Mouse (Mus musculus) kidney, embryonic 14.5 days (tissue): Measurements from ENCODE around the gene Ndufa4. TPM values are rescaled to one million over a fixed set of nuclear protein-coding genes. Genes with fewer than 3 reads are reported as not detected.
"Not testable (repeated sequence)": the region's sequence is repeated elsewhere in the genome, so short reads cannot be mapped to it uniquely, and the experiment has no call there.

Experiments used
- ATAC-seq: fragments of 200-750 bp; cut with Nextera tagmentation; 2 replicates; pipeline ENCODE4 v1.8.0; 2017; ENCODE audit warnings: moderate number of reproducible peaks, mild to moderate bottlenecking, moderate TSS enrichment, moderate library complexity; ENCODE audit not compliant: low FRiP score, low TSS enrichment
- H3K27ac ChIP-seq: fragments of 300-500 bp; sonication (generic); 2 replicates; pipeline ENCODE4 v1.5.1; 2014; ENCODE audit warnings: low read depth, mild to moderate bottlenecking, low read length, moderate library complexity, mixed read lengths
- H3K27me3 ChIP-seq: fragments of 300-500 bp; sonication (generic); 2 replicates; pipeline ENCODE4 v1.6.1; 2014; ENCODE audit warnings: mild to moderate bottlenecking, low read length; ENCODE audit not compliant: control insufficient read depth, insufficient read depth
- H3K36me3 ChIP-seq: fragments of 300-500 bp; sonication (generic); 2 replicates; pipeline ENCODE4 v1.6.1; 2014; ENCODE audit warnings: low read length, mixed read lengths; ENCODE audit not compliant: control insufficient read depth, insufficient read depth
- H3K4me1 ChIP-seq: fragments of 300-500 bp; sonication (generic); 2 replicates; pipeline ENCODE4 v1.6.1; 2014; ENCODE audit warnings: low read length, mixed read lengths; ENCODE audit not compliant: control insufficient read depth, insufficient read depth
- H3K4me2 ChIP-seq: fragments of 300-500 bp; sonication (generic); replicated peaks from 2 replicates; pipeline ENCODE4 v1.6.1; 2014; ENCODE audit warnings: low read depth, mild to moderate bottlenecking, low read length
- H3K4me3 ChIP-seq: fragments of 300-500 bp; sonication (generic); 2 replicates; pipeline ENCODE4 v1.5.1; 2014; ENCODE audit warnings: mild to moderate bottlenecking, low read length
- H3K9ac ChIP-seq: fragments of 300-500 bp; sonication (generic); 2 replicates; pipeline ENCODE4 v1.6.1; 2014; ENCODE audit warnings: low read depth, mild to moderate bottlenecking, low read length, moderate library complexity
- H3K9me3 ChIP-seq: fragments of 300-500 bp; sonication (generic); 2 replicates; pipeline ENCODE4 v1.6.1; 2016; ENCODE audit warnings: low read length; ENCODE audit not compliant: control insufficient read depth
- WGBS: fragments of 180-500 bp; shearing (Covaris S2); extraction: QIAGEN DNeasy Blood & Tissue Kit; methylation state at CpG from one replicate; pipeline ENCODE4 v1.1.7; 2014; 5-methylcytosine and 5-hydroxymethylcytosine counted together
- polyA plus RNA-seq: library from polyadenylated mRNA; unstranded; fragments of >200 nt; fragmentation: Nextera tagmentation; extraction: Ambion mirVana; gene quantifications from 2 replicates; pipeline ENCODE4 v1.2.1, GENCODE M21; 2014

Ndufa4 gene
- polyA plus RNA-seq, 1 experiment from 2014 or later = 1,059 TPM

DNA sequence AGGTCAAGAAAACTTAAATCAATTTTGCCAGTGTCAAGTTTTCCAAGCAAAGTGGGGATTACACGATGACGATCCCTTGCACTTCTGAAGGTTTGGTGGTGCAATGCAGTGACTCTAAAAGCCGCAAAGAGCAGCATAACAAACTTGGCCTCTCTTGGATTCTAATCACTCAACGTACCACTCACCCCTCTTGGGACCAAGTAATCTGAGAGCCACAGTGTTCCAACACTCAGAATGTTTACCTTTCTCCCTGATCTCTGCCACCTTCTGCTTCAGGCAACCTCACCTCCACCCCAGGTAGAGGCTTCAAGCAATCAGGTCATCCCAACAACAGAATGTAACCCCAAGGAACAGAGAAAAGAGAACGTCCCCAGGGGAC is 418 bp downstream of the Ndufa4 start:
- peak overlapping the region; percentile 88 for H3K4me3 ChIP-seq
- 2% methylated on average over 5 of the region's 5 CpGs for WGBS
- peaks cover 11% of the 10 kb centered on the region; the same call in 1 of the 2 replicates for H3K4me1 ChIP-seq
- H3K9ac ChIP-seq = peak overlapping the region; percentile 78
- H3K27me3 ChIP-seq = no peaks in the 10 kb centered on the region
- H3K9me3 ChIP-seq = no peaks in the 10 kb centered on the region
- peak overlapping the region; percentile 60 for H3K4me2 ChIP-seq
- peaks cover 22% of the 10 kb centered on the region; the same call in 1 of the 2 replicates for H3K36me3 ChIP-seq
- H3K27ac ChIP-seq = peak overlapping the region; percentile 20; the same call in 1 of the 2 replicates
- no peak; the same call in 1 of the 2 replicates for ATAC-seq

DNA sequence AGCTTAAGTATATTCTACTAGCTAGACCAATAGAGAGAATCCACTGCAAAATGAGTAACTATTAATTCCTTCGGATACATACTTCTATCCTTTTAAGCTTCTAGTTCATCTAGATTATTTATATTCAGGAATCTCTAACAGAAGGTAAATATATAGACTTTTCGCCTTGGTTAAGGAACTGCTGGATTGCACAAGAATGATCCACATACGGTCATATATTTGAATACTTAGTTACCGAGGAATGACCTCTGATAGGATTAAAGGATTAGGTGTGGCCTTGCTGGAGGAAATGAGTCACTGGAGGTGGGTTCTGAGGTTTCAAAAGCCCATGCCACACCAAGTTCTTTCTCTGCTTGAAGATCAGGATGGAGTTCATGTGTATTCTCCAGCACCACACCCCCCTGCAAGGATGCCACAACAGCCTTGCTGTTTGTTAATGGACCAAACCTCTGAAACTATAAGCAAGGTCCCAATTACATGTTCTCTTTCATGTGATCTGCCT is 6.4 kb downstream of the Ndufa4 start:
- Histone ChIP-seq H3K4me3 (no peak overlapping the region), H3K4me2 (no peak overlapping the region), H3K27ac (no peak overlapping the region), H3K36me3 (peaks cover 51% of the 10 kb centered on the region), H3K27me3 (no peaks in the 10 kb centered on the region), H3K9me3 (no peaks in the 10 kb centered on the region), H3K9ac (no peak overlapping the region), H3K4me1 (peaks cover 1% of the 10 kb centered on the region; the same call in 1 of the 2 replicates)
- ATAC-seq = no peak
- 91% methylated on average over 4 of the region's 4 CpGs for WGBS

GRCm38 (mm10) chr6:11875364-11875763 is 31.9 kb downstream of the Ndufa4 start:
- H3K4me3 ChIP-seq, H3K4me1 ChIP-seq, H3K36me3 ChIP-seq, H3K9ac ChIP-seq, H3K4me2 ChIP-seq, H3K27ac ChIP-seq, ATAC-seq, H3K9me3 ChIP-seq, H3K27me3 ChIP-seq: not testable (repeated sequence)
- whole genome bisulfite sequencing = no CpG with 5 or more reads among the region's 2 CpGs

Other genes with a start within 250 kb of the Ndufa4 start
- gene Phf14, start 312 bp upstream of the Ndufa4 start, polyA plus RNA-seq = 92.6 and 109 TPM in 2 replicates